Mouse (Mus musculus) CH12.LX (cell line): ENCODE data around the gene Mospd3. TPM values are rescaled to one million over a fixed set of nuclear protein-coding genes. Genes with fewer than 3 reads are reported as not detected.
A peak's percentile ranks its signal among the peaks of the same experiment; 100 is the strongest.

Experiments used
- DNase-seq: peaks from one replicate; pipeline ENCODE4 v3.0.0-alpha.2; 2013; ENCODE audit errors: extremely low read depth
- H3K27ac ChIP-seq: 2 replicates; pipeline ENCODE4 v1.5.1; 2012; ENCODE audit warnings: low read depth, mild to moderate bottlenecking, control low read depth, moderate library complexity; ENCODE audit not compliant: insufficient read depth
- H3K27me3 ChIP-seq: replicated peaks from 2 replicates; pipeline ENCODE3; 2012; ENCODE audit warnings: inconsistent platforms
- H3K36me3 ChIP-seq, 2 experiments: replicated peaks in 1 of 2; 2 replicates each; pipeline versions ENCODE3 to v1.6.1; 2012; ENCODE audit warnings: inconsistent platforms in 1 of 2, low read length in 1 of 2, mild to moderate bottlenecking in 1 of 2, mixed read lengths in 1 of 2, moderate library complexity in 1 of 2; ENCODE audit not compliant: control insufficient read depth in 1 of 2, insufficient read depth in 1 of 2
- H3K4me1 ChIP-seq, 2 experiments: 2 replicates each; pipeline ENCODE4 v1.6.1; 2012; ENCODE audit warnings: inconsistent platforms in 1 of 2, moderate library complexity in 1 of 2; ENCODE audit not compliant: insufficient read depth in 2 of 2, control insufficient read depth in 1 of 2
- H3K4me2 ChIP-seq: 2 replicates; pipeline ENCODE4 v1.6.1; 2012; ENCODE audit warnings: low read depth, mild to moderate bottlenecking, control low read depth; ENCODE audit not compliant: poor library complexity, insufficient read depth, severe bottlenecking
- H3K4me3 ChIP-seq, 3 experiments: fragments of 150-350 bp in 1 of 3; sonication (generic) in 1 of 3; replicated peaks in 1 of 3; 2 replicates each; pipeline versions ENCODE3 to v1.5.1; 2011 to 2012; ENCODE audit warnings: low read depth in 2 of 3, low read length in 2 of 3, mild to moderate bottlenecking in 2 of 3, moderate library complexity in 2 of 3, control low read depth in 1 of 3, improper control_type of control experiment in 1 of 3, inconsistent platforms in 1 of 3, mixed read lengths in 1 of 3; ENCODE audit not compliant: poor library complexity in 1 of 3
- H3K79me2 ChIP-seq: replicated peaks from 2 replicates; pipeline ENCODE4 v1.6.1; 2012; ENCODE audit warnings: mild to moderate bottlenecking, moderate library complexity; ENCODE audit not compliant: control insufficient read depth, poor library complexity, insufficient read depth, severe bottlenecking; ENCODE audit errors: extremely low read depth
- H3K9ac ChIP-seq: 2 replicates; pipeline ENCODE4 v1.6.1; 2012; ENCODE audit warnings: low read depth, mild to moderate bottlenecking, control low read depth, moderate library complexity; ENCODE audit not compliant: insufficient read depth
- H3K9me3 ChIP-seq: replicated peaks from 2 replicates; pipeline ENCODE3; 2012; ENCODE audit warnings: low read length, inconsistent platforms, mixed read lengths
- BHLHE40 ChIP-seq: IDR thresholded peaks from 2 replicates; pipeline ENCODE4 v1.6.1; 2011; ENCODE audit warnings: mild to moderate bottlenecking, low read depth, low read length, improper control_type of control experiment
- CHD2 ChIP-seq: IDR thresholded peaks from 2 replicates; pipeline ENCODE4 v1.6.1; 2011; ENCODE audit warnings: low read length, improper control_type of control experiment
- CTCF ChIP-seq, 2 experiments: IDR thresholded peaks in 1 of 2; conservative IDR thresholded peaks in 1 of 2; 2 replicates each; pipeline ENCODE4 v1.5.1; 2011 to 2012; ENCODE audit warnings: low read depth in 2 of 2, low read length in 2 of 2, improper control_type of control experiment in 1 of 2, inconsistent platforms in 1 of 2, mild to moderate bottlenecking in 1 of 2, moderate library complexity in 1 of 2
- E2F4 ChIP-seq: IDR thresholded peaks from 2 replicates; pipeline ENCODE4 v1.6.1; 2011; ENCODE audit warnings: low read depth, low read length, improper control_type of control experiment; ENCODE audit not compliant: insufficient replicate concordance
- ELF1 ChIP-seq: IDR thresholded peaks from 2 replicates; pipeline ENCODE4 v1.6.1; 2014; ENCODE audit warnings: low read depth, mild to moderate bottlenecking, inconsistent platforms, low read length, improper control_type of control experiment
- EP300 ChIP-seq: IDR thresholded peaks from 2 replicates; pipeline ENCODE4 v1.6.1; 2011; ENCODE audit warnings: low read length, improper control_type of control experiment
- ETS1 ChIP-seq: conservative IDR thresholded peaks from 2 replicates; pipeline ENCODE4 v1.6.1; 2012; ENCODE audit warnings: low read depth, mild to moderate bottlenecking, inconsistent platforms, low read length, improper control_type of control experiment, moderate library complexity
- GABPA ChIP-seq: IDR thresholded peaks from 2 replicates; pipeline ENCODE4 v1.6.1; 2012; ENCODE audit warnings: low read depth, low read length, improper control_type of control experiment, inconsistent platforms; ENCODE audit not compliant: insufficient replicate concordance
- HCFC1 ChIP-seq: IDR thresholded peaks from 2 replicates; pipeline ENCODE4 v1.6.1; 2012; ENCODE audit warnings: low read depth, mild to moderate bottlenecking, inconsistent platforms, low read length, improper control_type of control experiment
- IRF4 ChIP-seq: IDR thresholded peaks from 2 replicates; pipeline ENCODE4 v1.6.1; 2014; ENCODE audit warnings: low read depth, mild to moderate bottlenecking, inconsistent platforms, low read length, improper control_type of control experiment
- JUN ChIP-seq: IDR thresholded peaks from 2 replicates; pipeline ENCODE4 v1.6.1; 2011; ENCODE audit warnings: low read depth, mild to moderate bottlenecking, low read length, improper control_type of control experiment, moderate library complexity; ENCODE audit not compliant: insufficient read depth
- KAT2A ChIP-seq: IDR thresholded peaks from 2 replicates; pipeline ENCODE4 v1.6.1; 2012; ENCODE audit warnings: low read length, improper control_type of control experiment, inconsistent platforms; ENCODE audit not compliant: insufficient replicate concordance
- MAFK ChIP-seq: IDR thresholded peaks from 2 replicates; pipeline ENCODE4 v1.6.1; 2011; ENCODE audit warnings: low read length, improper control_type of control experiment; ENCODE audit not compliant: insufficient replicate concordance
- MAX ChIP-seq: IDR thresholded peaks from 2 replicates; pipeline ENCODE4 v1.6.1; 2011; ENCODE audit warnings: low read length, improper control_type of control experiment
- MAZ ChIP-seq: IDR thresholded peaks from 2 replicates; pipeline ENCODE4 v1.6.1; 2012; ENCODE audit warnings: low read depth, mild to moderate bottlenecking, inconsistent platforms, low read length, improper control_type of control experiment, moderate library complexity
- MEF2A ChIP-seq: IDR thresholded peaks from 2 replicates; pipeline ENCODE4 v1.6.1; 2014; ENCODE audit warnings: low read depth, mild to moderate bottlenecking, inconsistent platforms, low read length, improper control_type of control experiment, borderline replicate concordance
- MXI1 ChIP-seq: IDR thresholded peaks from 2 replicates; pipeline ENCODE4 v1.6.1; 2011; ENCODE audit warnings: mild to moderate bottlenecking, low read depth, low read length, improper control_type of control experiment
- NELFE ChIP-seq: IDR thresholded peaks from 2 replicates; pipeline ENCODE4 v1.6.1; 2011; ENCODE audit warnings: low read depth, low read length, improper control_type of control experiment
- NRF1 ChIP-seq: IDR thresholded peaks from 2 replicates; pipeline ENCODE4 v1.6.1; 2014; ENCODE audit warnings: low read depth, mild to moderate bottlenecking, inconsistent platforms, low read length, improper control_type of control experiment, moderate library complexity
- POLR2A ChIP-seq: IDR thresholded peaks from 2 replicates; pipeline ENCODE4 v1.6.1; 2011; ENCODE audit warnings: low read depth, mild to moderate bottlenecking, improper control_type of control experiment, low read length
- POLR2AphosphoS2 ChIP-seq: IDR thresholded peaks from 2 replicates; pipeline ENCODE4 v1.6.1; 2011; ENCODE audit warnings: low read depth, low read length, improper control_type of control experiment
- RAD21 ChIP-seq: IDR thresholded peaks from 2 replicates; pipeline ENCODE4 v1.6.1; 2011; ENCODE audit warnings: low read depth, mild to moderate bottlenecking, low read length, improper control_type of control experiment, moderate library complexity
- RCOR1 ChIP-seq: conservative IDR thresholded peaks from 2 replicates; pipeline ENCODE4 v1.6.1; 2012; ENCODE audit warnings: low read depth, mild to moderate bottlenecking, inconsistent platforms, low read length, improper control_type of control experiment
- SIN3A ChIP-seq: IDR thresholded peaks from 2 replicates; pipeline ENCODE4 v1.6.1; 2012; ENCODE audit warnings: low read length, improper control_type of control experiment, inconsistent platforms
- SMC3 ChIP-seq: IDR thresholded peaks from 2 replicates; pipeline ENCODE4 v1.6.1; 2011; ENCODE audit warnings: low read depth, low read length, improper control_type of control experiment
- TBP ChIP-seq: conservative IDR thresholded peaks from 2 replicates; pipeline ENCODE4 v1.6.1; 2011; ENCODE audit warnings: low read depth, low read length, improper control_type of control experiment
- TCF12 ChIP-seq: IDR thresholded peaks from 2 replicates; pipeline ENCODE4 v1.6.1; 2014; ENCODE audit warnings: low read depth, mild to moderate bottlenecking, inconsistent platforms, low read length, improper control_type of control experiment
- UBTF ChIP-seq: IDR thresholded peaks from 2 replicates; pipeline ENCODE4 v1.6.1; 2012; ENCODE audit warnings: low read depth, mild to moderate bottlenecking, inconsistent platforms, low read length, improper control_type of control experiment, moderate library complexity
- ZMIZ1 ChIP-seq: IDR thresholded peaks from 2 replicates; pipeline ENCODE4 v1.6.1; 2012; ENCODE audit warnings: low read depth, mild to moderate bottlenecking, inconsistent platforms, low read length, improper control_type of control experiment
- ZNF384 ChIP-seq: IDR thresholded peaks from 2 replicates; pipeline ENCODE4 v1.6.1; 2012; ENCODE audit warnings: low read depth, low read length, improper control_type of control experiment, inconsistent platforms
- dilution Hi-C: fragments of 300-500 bp; cut with MboI; formaldehyde crosslinking; loops from 2 replicates; pipeline ENCODE4 v1.14.3; 2020; ENCODE audit warnings: low sequenced_read_pairs; ENCODE audit not compliant: extremely low pct_unique_long_range_greater_than_20kb, extremely low pct_ligation_motif_present
- in situ Hi-C: fragments of 300-500 bp; cut with MboI; formaldehyde crosslinking; loops from 3 replicates; pipeline ENCODE4 v1.14.3; 2019; ENCODE audit warnings: low sequenced_read_pairs, low pct_ligation_motif_present, low pct_unique_long_range_greater_than_20kb, mixed read lengths
- polyA plus RNA-seq: library from polyadenylated mRNA; unstranded; fragments of >175 nt; gene quantifications from 2 replicates; pipeline ENCODE4 v1.2.1, GENCODE M21; 2012; ENCODE audit warnings: low read depth; ENCODE audit not compliant: insufficient read length
- total RNA-seq, 2 experiments: library from RNA; depleted of rRNA; stranded (reverse); fragments of 300-350 nt in 1 of 2; fragments of >200 nt in 1 of 2; gene quantifications; 2 replicates each; pipeline ENCODE4 v1.2.3; 2012 to 2014

Gene Mospd3
- total RNA-seq (2012; rRNA removed) (4.2 and 5.5 TPM in 2 replicates), total RNA-seq (2014; rRNA removed) (0.76 and 1.5 TPM in 2 replicates), polyA plus RNA-seq (18.3 and 23.7 TPM in 2 replicates)

DNA sequence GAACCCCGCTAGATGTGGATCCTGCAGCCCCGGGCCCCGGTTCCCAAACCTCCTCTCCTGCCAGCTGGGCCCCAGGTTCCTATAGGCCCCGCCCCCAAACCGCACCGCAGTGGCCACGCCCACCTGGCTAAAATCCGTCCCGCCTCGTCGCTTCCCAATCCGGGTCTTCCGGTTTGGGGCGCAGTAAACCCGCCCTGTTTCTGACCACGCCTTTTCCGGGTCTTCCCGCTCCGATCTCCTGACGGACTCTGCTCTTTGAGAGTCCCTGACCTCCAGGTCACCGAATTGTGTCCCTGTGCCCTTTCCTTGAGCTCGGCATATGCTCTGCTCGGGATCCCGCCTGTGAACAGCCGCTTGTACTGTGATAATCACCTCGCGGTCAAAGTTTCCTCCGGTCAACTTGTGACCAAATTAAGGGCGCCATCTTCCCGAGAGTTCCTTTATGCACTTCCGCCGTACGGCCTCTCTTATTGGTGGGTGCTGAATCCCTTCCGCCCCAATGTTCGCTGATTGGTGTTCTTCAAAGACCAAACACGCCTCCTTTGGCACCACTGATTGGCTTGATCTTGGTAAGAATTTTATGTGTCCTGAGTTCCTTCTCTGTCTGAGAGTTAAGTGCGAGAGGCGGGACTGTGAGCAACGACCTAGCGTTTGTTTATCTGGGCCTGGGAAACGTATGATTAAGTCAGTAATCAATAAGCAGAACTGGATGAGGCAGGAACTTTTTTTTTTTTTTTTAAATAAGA is at the start of gene Mospd3:
Gene Mospd3 (minus strand): TSS at position 440 of the 746 bp plus-strand sequence.
- Histone ChIP-seq H3K36me3 (peaks cover 12 to 31% of the 10 kb centered on the region in 2 experiments), H3K9ac (peak within 1 kb of the TSS; percentile 94), H3K27ac (peak within 1 kb of the TSS; percentile 77), H3K79me2 (peaks cover 6% of the 10 kb centered on the region; the same call in 1 of the 2 replicates), H3K4me2 (peak within 1 kb of the TSS; percentile 86), H3K4me3 (peak within 1 kb of the TSS; percentile 60 to 92 (median 74)), H3K9me3 (no peaks in the 10 kb centered on the region), H3K27me3 (no peaks in the 10 kb centered on the region), H3K4me1 (peaks cover 13 to 41% of the 10 kb centered on the region in 2 experiments)
- peak; percentile 99 for DNase-seq
- 0 out of 2 replicates have a peak, but pooled peaks have one; percentile 52 for TF ChIP-seq MAZ
- peak; percentile 89 for TF ChIP-seq ZMIZ1
- TF ChIP-seq ZNF384 = peak; percentile 46; the same call in 1 of the 2 replicates
- peak; percentile 11; the same call in 1 of the 2 replicates for TF ChIP-seq GABPA
- TF ChIP-seq SMC3 = no peak
- TF ChIP-seq HCFC1 = peak; percentile 90
- no peak; the same call in 1 of the 2 replicates for TF ChIP-seq MAX
- peak; percentile 40; the same call in 1 of the 2 replicates for TF ChIP-seq IRF4
- peak; percentile 93; the same call in 1 of the 2 replicates for TF ChIP-seq SIN3A
- TF ChIP-seq E2F4 = peak; percentile 84; the same call in 1 of the 2 replicates
- peak; percentile 93 for TF ChIP-seq POLR2AphosphoS2
- TF ChIP-seq POLR2A = peak; percentile 83
- TF ChIP-seq RAD21 = no peak
- TF ChIP-seq TBP = peak; percentile 82
- TF ChIP-seq JUN = no peak
- peak; percentile 96 for TF ChIP-seq CHD2
- peak; percentile 91 for TF ChIP-seq NELFE
- peak; percentile 12; the same call in 1 of the 2 replicates for TF ChIP-seq MEF2A
- TF ChIP-seq NRF1 = peak; percentile 60
- TF ChIP-seq ELF1 = peak; percentile 95
- peak; percentile 39; the same call in 1 of the 2 replicates for TF ChIP-seq MAFK
- peak; percentile 89 for TF ChIP-seq KAT2A
- TF ChIP-seq BHLHE40 = no peak
- no peak for TF ChIP-seq CTCF (conservative IDR thresholded peaks at IDR 0.05 in 1 of 2, IDR thresholded peaks at IDR 0.05 in 1 of 2; ENCODE audit: low read depth in 2 of 2, low read length in 2 of 2)
- no peak for TF ChIP-seq EP300
- no peak for TF ChIP-seq ETS1
- TF ChIP-seq TCF12 = peak; percentile 73; the same call in 1 of the 2 replicates
- TF ChIP-seq UBTF = no peak
- TF ChIP-seq RCOR1 = peak; percentile 76
- peak; percentile 54 for TF ChIP-seq MXI1
- in situ Hi-C loops = no loop called here
- dilution Hi-C loops = no loop called here
